Mouse (Mus musculus) ES-E14 (cell line): ENCODE data around the gene Pde4dip. TPM values are rescaled to one million over a fixed set of nuclear protein-coding genes. Genes with fewer than 3 reads are reported as not detected.
A peak's percentile ranks its signal among the peaks of the same experiment; 100 is the strongest.

Experiments used
- DNase-seq: peaks from one replicate; pipeline ENCODE4 v3.0.0-alpha.2; 2013; ENCODE audit warnings: low read depth, low spot score
- H3K27ac ChIP-seq: 2 replicates; pipeline ENCODE4 v1.5.1; 2012; ENCODE audit warnings: low read depth, mild to moderate bottlenecking, low read length, moderate library complexity, mixed read lengths; ENCODE audit not compliant: poor library complexity, insufficient read depth, severe bottlenecking
- H3K36me3 ChIP-seq: 2 replicates; pipeline ENCODE4 v1.6.1; 2012; ENCODE audit warnings: mild to moderate bottlenecking, low read length, moderate library complexity, mixed read lengths; ENCODE audit not compliant: control insufficient read depth, poor library complexity, insufficient read depth, severe bottlenecking
- H3K4me1 ChIP-seq, 2 experiments: fragments of 150-350 bp in 1 of 2; sonication (generic) in 1 of 2; 2 replicates each; pipeline ENCODE4 v1.6.1; 2012; ENCODE audit warnings: low read length in 2 of 2, mild to moderate bottlenecking in 1 of 2, mixed read lengths in 1 of 2; ENCODE audit not compliant: control insufficient read depth in 2 of 2, insufficient read depth in 2 of 2, poor library complexity in 1 of 2
- H3K4me3 ChIP-seq, 2 experiments: fragments of 150-350 bp in 1 of 2; sonication (generic) in 1 of 2; 2 replicates each; pipeline ENCODE4 v1.5.1; 2012; ENCODE audit warnings: low read length in 2 of 2, low read depth in 1 of 2, mild to moderate bottlenecking in 1 of 2, mixed read lengths in 1 of 2; ENCODE audit not compliant: insufficient read depth in 1 of 2, poor library complexity in 1 of 2, severe bottlenecking in 1 of 2
- H3K9ac ChIP-seq: 2 replicates; pipeline ENCODE4 v1.6.1; 2012; ENCODE audit warnings: low read depth, mild to moderate bottlenecking, low read length, mixed read lengths; ENCODE audit not compliant: poor library complexity, insufficient read depth, severe bottlenecking
- H3K9me3 ChIP-seq: fragments of 150-350 bp; sonication (generic); 2 replicates; pipeline ENCODE4 v1.6.1; 2012; ENCODE audit warnings: low read depth, mild to moderate bottlenecking, low read length; ENCODE audit not compliant: control insufficient read depth, insufficient read depth
- CHD2 ChIP-seq: IDR thresholded peaks from 2 replicates; pipeline ENCODE4 v1.6.1; 2014; ENCODE audit warnings: mild to moderate bottlenecking, low read depth, low read length, inconsistent platforms
- HCFC1 ChIP-seq: IDR thresholded peaks from 2 replicates; pipeline ENCODE4 v1.6.1; 2012; ENCODE audit warnings: low read length, inconsistent platforms, borderline replicate concordance; ENCODE audit not compliant: insufficient read depth
- MAFK ChIP-seq: IDR thresholded peaks from 2 replicates; pipeline ENCODE4 v1.6.1; 2014; ENCODE audit warnings: mild to moderate bottlenecking, low read depth, low read length, inconsistent platforms; ENCODE audit not compliant: insufficient read depth
- ZC3H11A ChIP-seq: IDR thresholded peaks from 2 replicates; pipeline ENCODE4 v1.6.1; 2012; ENCODE audit warnings: low read depth, mild to moderate bottlenecking, inconsistent platforms, low read length, borderline replicate concordance
- ZNF384 ChIP-seq: IDR thresholded peaks from 2 replicates; pipeline ENCODE4 v1.6.1; 2012; ENCODE audit warnings: low read depth, low read length, inconsistent platforms
- in situ Hi-C, 2 experiments: fragments of 600-800 bp; cut with MboI; formaldehyde crosslinking; loops; one replicate each; pipeline ENCODE4 v1.15.1; 2025; ENCODE audit warnings: low sequenced_read_pairs in 2 of 2, inconsistent platforms in 1 of 2; ENCODE audit not compliant: unreplicated experiment in 2 of 2
- total RNA-seq: library from RNA; depleted of rRNA; stranded (reverse); fragments of 300-350 nt; gene quantifications from 2 replicates; pipeline ENCODE4 v1.2.3, GENCODE M21; 2012

The Pde4dip gene
- total RNA-seq, 1 experiment = 12.0 TPM

DNA sequence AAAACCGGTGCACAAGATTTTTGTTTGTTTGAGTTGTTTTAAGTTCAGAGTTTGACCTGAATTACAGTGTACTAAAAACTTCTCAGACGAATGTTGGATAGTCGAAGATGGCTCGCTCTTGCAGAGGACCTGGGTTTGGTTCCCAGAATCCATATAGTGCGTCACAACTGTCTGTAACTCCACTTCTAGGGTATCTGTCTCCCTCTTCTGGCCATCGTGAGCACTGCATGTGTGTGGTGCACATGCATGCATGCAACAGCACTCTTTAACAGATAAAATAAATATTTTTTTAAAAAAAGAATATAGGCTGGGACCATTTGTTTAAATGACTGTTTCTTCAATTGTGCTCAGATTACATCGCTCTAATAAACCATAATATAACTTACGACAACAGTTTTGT lies 233.6 kb downstream of the Pde4dip start:
- peak; percentile 54 for DNase-seq
- Histone ChIP-seq H3K9ac (no peak overlapping the region), H3K27ac (no peak overlapping the region), H3K4me1 (no peaks in the 10 kb centered on the region; a peak in 1 of 4 replicates), H3K9me3 (no peaks in the 10 kb centered on the region), H3K36me3 (no peaks in the 10 kb centered on the region), H3K4me3 (no peak overlapping the region)
- in situ Hi-C loops = no loop called here
- TF ChIP-seq CHD2 (no peak), ZC3H11A (no peak), ZNF384 (no peak), HCFC1 (no peak), MAFK (no peak)

GRCm38 (mm10) chr3:97653781-97654180 lies 234.7 kb downstream of the Pde4dip start:
- no peak overlapping the region for H3K4me3 ChIP-seq
- H3K27ac ChIP-seq = no peak overlapping the region
- TF ChIP-seq ZNF384 = no peak
- no peak for TF ChIP-seq ZC3H11A
- no peak for TF ChIP-seq CHD2
- no peak for TF ChIP-seq HCFC1
- TF ChIP-seq MAFK = no peak
- no peak for DNase-seq
- H3K9ac ChIP-seq = no peak overlapping the region
- H3K36me3 ChIP-seq = no peaks in the 10 kb centered on the region
- no peaks in the 10 kb centered on the region; the same call in 1 of the 2 replicates for H3K9me3 ChIP-seq
- in situ Hi-C loops = no loop called here
- H3K4me1 ChIP-seq = no peaks in the 10 kb centered on the region; a peak in 1 of 4 replicates

- no peaks in the 10 kb centered on the region for H3K36me3 ChIP-seq
- H3K4me3 ChIP-seq = no peak overlapping the region
- in situ Hi-C loops = no loop called here
- H3K9ac ChIP-seq = no peak overlapping the region
- H3K27ac ChIP-seq = no peak overlapping the region
- H3K9me3 ChIP-seq = no peaks in the 10 kb centered on the region; the same call in 1 of the 2 replicates
- H3K4me1 ChIP-seq = no peaks in the 10 kb centered on the region
- no peak for DNase-seq
- TF ChIP-seq MAFK (no peak), ZC3H11A (no peak), HCFC1 (no peak), ZNF384 (no peak), CHD2 (no peak)
Measured at GRCm38 (mm10) chr3:97651604-97652003, 236.9 kb downstream of the Pde4dip start.

DNA sequence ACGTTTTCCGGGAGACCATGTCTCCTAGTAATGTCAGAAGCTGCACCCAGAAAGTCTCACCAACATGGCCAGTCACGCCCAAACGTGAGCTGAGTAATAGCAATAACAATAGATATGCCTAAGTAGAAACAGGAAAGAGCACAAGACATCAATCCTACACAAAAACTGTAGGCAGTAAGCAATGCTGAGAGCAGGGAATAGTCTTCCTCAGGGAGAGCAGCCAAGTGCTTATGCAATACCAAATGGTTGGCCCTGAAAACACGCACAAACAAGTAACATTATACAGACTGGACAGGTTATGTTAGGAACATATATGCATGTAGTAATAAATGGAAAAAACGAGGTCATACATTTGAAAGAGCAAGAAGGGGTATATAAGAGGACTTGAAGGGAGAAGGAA lies 239.0 kb downstream of the Pde4dip start:
- in situ Hi-C loops = no loop called here
- Histone ChIP-seq H3K36me3 (no peaks in the 10 kb centered on the region), H3K9me3 (no peaks in the 10 kb centered on the region; the same call in 1 of the 2 replicates), H3K4me1 (no peaks in the 10 kb centered on the region), H3K4me3 (no peak overlapping the region), H3K27ac (no peak overlapping the region), H3K9ac (no peak overlapping the region)
- TF ChIP-seq HCFC1 (no peak), MAFK (no peak), CHD2 (no peak), ZNF384 (no peak), ZC3H11A (no peak)
- DNase-seq = no peak

DNA sequence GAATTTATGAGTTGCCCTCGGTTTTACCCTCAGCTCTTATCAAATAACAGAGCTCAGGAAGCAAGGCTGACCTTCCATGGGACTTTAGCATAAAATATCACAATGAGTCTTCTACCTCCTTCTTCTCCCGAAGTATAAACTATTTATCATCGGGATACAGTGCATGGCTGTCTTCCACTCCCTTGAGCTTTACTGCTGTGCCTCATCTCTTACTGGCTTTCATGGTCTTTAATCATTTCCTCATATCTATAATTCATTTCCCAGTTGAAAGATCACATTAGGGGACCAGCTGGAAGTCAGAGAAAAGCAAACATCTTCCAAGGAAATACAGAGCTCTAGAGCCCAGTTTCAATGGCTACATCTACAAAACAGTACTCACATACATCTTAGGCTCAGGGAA lies 239.5 kb downstream of the Pde4dip start:
- no peak overlapping the region for H3K9ac ChIP-seq
- H3K27ac ChIP-seq = no peak overlapping the region
- in situ Hi-C loops = no loop called here
- no peaks in the 10 kb centered on the region; the same call in 1 of the 2 replicates for H3K9me3 ChIP-seq
- H3K4me3 ChIP-seq = no peak overlapping the region
- DNase-seq = no peak
- TF ChIP-seq HCFC1 (no peak), MAFK (no peak), ZNF384 (no peak), ZC3H11A (no peak), CHD2 (no peak)
- H3K4me1 ChIP-seq = no peaks in the 10 kb centered on the region
- H3K36me3 ChIP-seq = no peaks in the 10 kb centered on the region
